Mouse (Mus musculus) 416B (cell line): ENCODE measurements around the gene Ptgfrn.

ENCODE experiments used
- DNase-seq: peaks from one replicate; pipeline ENCODE4 v3.0.0; 2011; ENCODE audit warnings: low read depth

The Ptgfrn gene

GRCm38 (mm10) chr3:101037984-101038545 is 72.0 kb downstream of the Ptgfrn start:
- no peak for DNase-seq

- no peak for DNase-seq
Observed at GRCm38 (mm10) chr3:101036001-101036400, 74.1 kb downstream of the Ptgfrn start.

GRCm38 (mm10) chr3:101034509-101034908 is 75.6 kb downstream of the Ptgfrn start:
- no peak for DNase-seq

GRCm38 (mm10) chr3:101033644-101034043 is 76.4 kb downstream of the Ptgfrn start:
- no peak for DNase-seq

- DNase-seq: no peak
Observed at GRCm38 (mm10) chr3:101031456-101032142, 78.5 kb downstream of the Ptgfrn start.

- peak; percentile 44 for DNase-seq
Observed at GRCm38 (mm10) chr3:101030630-101031029, 79.4 kb downstream of the Ptgfrn start.

- DNase-seq: no peak
Observed at GRCm38 (mm10) chr3:101029339-101029738, 80.7 kb downstream of the Ptgfrn start, which contains the start of gene Cd101. Cd101 (minus strand) TSS chr3:101029556.

GRCm38 (mm10) chr3:101026741-101027140 is 83.3 kb downstream of the Ptgfrn start:
- no peak for DNase-seq

GRCm38 (mm10) chr3:101022967-101023366 is 87.1 kb downstream of the Ptgfrn start:
- DNase-seq: no peak

- DNase-seq: no peak
Observed at GRCm38 (mm10) chr3:101021481-101022051, 88.5 kb downstream of the Ptgfrn start.

GRCm38 (mm10) chr3:101021073-101021472 is 89.0 kb downstream of the Ptgfrn start:
- DNase-seq: no peak

- DNase-seq: no peak
Observed at GRCm38 (mm10) chr3:101018494-101018893, 91.6 kb downstream of the Ptgfrn start.

- DNase-seq: no peak
Observed at GRCm38 (mm10) chr3:101016050-101016449, 94.0 kb downstream of the Ptgfrn start.

GRCm38 (mm10) chr3:101015254-101015653 is 94.8 kb downstream of the Ptgfrn start:
- no peak for DNase-seq

GRCm38 (mm10) chr3:101013536-101013935 is 96.5 kb downstream of the Ptgfrn start:
- DNase-seq: no peak

GRCm38 (mm10) chr3:101013005-101013404 is 97.1 kb downstream of the Ptgfrn start:
- no peak for DNase-seq

GRCm38 (mm10) chr3:101012597-101012996 is 97.5 kb downstream of the Ptgfrn start:
- no peak for DNase-seq

- DNase-seq: no peak
Observed at GRCm38 (mm10) chr3:101012131-101012571, 97.9 kb downstream of the Ptgfrn start.

GRCm38 (mm10) chr3:101011203-101011600 is 98.9 kb downstream of the Ptgfrn start:
- DNase-seq: no peak

GRCm38 (mm10) chr3:101010589-101011202 is 99.4 kb downstream of the Ptgfrn start:
- peak; percentile 78 for DNase-seq

GRCm38 (mm10) chr3:101007112-101007782 is 102.8 kb downstream of the Ptgfrn start:
- peak; percentile 17 for DNase-seq

- DNase-seq: no peak
Observed at GRCm38 (mm10) chr3:101005392-101005791, 104.7 kb downstream of the Ptgfrn start.
